Mouse (Mus musculus) forelimb bud, embryonic 11.5 days (tissue): ENCODE data around the gene Hoxb2.

Experiments
- DNase-seq: peaks from one replicate; pipeline ENCODE4 v3.0.0-alpha.2; 2012; ENCODE audit warnings: low read depth, low spot score

The Hoxb2 gene

DNA sequence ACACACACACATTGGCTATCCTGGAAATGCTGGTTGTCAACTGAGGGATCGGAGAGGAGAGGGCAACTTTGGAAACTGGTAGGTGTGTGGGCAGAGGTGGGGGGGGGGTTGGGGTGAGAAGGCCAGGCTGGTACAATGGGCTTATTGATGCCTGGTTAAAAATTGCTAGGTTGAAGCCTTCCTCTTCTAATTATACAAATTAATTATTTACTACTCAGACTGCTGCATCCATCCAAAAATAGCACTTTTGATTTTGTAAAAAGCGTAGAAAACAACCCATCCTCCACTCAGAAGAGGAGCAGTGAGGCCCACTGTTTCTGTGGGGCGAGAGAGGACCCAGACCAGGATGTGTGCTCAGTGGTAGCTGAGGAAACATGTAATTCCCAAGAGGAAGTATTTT lies 15.3 kb upstream of the Hoxb2 start:
- DNase-seq = no peak

DNA sequence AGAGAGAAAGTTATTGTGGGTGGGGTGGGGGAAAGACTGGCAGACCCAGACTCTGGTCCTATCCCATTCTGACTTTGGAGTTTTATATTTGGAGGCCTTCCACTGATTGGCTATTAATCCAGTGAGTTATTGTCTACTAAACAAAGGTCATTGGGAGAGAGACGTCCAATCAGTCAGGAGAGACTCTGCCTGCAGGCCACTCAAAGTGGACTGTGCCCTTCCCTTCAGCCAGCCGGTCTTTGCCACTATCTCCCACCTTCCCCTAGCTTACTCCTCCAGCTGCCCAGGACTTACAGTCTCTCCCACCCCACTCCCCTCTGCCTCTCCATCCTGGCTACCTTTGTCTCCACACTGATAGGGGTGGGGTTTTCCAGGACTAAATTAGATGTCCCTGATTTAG lies 13.7 kb upstream of the Hoxb2 start:
- no peak for DNase-seq

DNA sequence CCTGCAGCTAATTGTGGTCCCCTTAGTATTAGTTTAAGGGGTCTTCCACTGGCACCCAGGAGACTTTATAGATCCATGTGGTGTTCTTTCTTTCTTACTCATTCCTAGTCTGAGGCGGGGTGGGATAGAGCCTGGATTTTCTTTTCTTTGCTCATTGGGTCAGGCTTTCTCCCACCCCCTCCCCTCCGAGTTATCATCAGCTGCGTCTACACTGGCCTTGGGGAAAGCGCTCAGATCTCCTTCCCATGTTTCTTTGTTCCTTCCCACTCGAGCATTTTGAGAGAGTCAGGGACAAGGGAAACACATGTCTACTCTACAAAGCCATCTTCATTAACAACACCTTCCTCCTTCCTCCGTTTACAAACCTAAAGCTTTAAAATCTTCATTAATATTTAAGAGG lies 13.3 kb upstream of the Hoxb2 start:
- no peak for DNase-seq

DNA sequence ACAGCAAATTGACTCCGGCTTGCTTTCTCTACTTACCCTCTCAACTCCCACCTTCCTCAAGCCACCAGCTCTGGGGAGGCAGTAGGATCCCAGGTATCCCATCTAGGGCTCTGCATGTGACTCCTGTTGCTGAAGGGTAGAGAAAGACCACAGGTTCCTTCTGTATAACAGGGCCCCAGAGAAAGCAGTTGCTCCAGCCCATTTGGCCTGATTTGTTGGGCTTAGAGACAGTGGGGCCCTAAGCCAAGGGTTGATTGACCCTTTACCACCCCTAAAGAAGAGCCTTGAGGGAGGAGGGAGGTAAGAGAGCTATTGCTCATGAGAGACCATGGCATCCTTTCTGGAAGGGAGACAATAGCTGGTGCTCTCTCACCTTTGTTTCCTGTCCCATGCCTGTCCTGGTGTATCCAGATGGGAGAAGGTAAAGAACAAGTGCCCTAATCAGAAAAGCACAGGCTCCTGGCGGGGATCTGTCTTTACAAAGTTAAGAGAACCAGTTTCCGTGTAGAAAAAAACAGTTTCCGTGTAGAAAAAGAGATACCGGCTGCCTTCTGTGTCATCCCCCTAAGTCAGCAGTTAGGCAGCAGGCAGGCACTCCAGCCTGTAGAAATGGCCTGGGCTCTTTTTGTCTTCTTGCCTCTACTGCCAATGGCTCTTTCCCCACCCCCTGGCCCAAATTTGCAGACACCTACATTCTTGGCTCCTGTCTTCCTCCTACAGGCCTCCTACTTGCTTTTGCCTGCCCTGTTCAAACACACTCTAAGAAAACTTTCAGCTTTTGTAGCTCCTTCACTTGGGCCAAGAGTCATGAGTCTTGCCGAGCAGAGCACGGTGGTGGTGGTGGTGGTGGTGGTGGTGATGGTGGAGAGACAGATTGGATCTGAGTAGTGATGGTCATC lies 11.1 kb upstream of the Hoxb2 start:
- no peak for DNase-seq

DNA sequence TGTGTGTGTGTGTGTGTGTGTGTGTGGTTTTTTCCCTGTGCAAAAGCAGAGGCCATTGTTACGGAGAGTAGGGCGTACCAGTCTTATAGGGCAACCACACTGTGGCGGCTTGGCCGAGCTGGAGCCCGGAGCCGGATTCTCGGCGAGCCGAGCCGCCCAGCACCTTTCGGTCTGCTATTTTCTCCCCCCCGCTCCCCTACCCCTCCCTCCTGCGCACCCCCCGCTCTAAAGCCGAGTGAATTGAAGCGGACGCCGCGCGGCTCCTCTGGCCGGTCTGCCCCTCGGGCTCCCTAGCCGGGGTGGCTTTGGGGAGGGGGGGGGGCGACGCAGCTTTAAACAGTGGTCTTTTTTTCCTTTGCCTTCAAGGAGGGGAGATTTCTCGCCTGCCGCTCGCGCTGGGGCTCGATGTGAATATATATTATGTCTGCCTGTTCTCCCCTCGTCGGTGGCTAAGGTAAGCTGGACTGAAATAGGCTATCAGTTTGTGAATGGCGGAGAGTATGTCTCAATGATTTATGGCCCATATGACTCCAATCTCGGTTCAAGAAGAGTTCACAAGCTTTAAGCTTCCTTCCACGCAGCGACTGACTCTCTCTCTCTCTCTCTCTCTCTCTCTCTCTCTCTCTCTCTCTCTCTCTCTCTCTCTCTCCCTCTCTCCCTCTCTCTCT lies 9.5 kb upstream of the Hoxb2 start:
- peak; percentile 81 for DNase-seq

DNA sequence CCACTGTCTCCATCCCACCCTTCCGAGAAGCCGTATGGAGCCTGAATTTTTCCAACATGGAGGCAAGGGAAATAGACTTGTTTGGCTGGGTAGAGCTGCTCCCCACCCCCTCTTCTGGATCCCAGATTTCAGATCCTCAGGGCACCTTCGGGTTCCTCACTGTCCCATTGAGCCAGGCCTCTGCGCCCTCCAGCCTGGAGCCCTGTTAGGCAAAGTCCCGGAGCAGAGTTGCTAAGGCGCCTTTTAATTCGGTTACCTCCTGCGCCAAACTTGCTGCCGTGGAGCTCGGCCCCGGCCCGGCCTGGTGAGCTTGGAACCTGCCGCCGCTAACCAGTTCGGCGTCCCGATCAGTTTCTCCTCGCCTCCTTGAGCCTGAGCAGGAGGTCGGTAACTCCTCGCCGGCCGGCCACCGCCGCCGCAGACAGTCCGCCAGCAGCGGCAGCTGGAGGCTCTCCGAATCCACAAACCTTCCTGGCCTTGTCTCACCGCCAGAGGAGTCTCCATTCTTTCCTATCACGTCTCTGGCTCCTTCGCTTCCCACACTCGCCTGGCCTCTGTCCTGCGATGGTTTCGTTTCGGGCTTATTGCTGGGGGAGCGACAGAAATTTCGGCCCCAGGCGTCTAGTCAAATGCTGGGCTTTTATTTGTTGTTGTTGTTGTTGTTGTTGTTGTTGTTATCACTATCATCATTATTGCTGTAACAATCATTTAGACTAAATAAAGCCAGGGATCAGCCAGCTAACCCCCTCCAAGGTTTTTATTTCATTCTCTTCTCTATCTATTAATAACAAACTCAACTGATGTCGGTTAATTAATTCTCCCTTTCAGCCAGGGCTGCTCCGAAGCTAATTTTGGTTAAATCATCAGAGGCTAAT lies 8.4 kb upstream of the Hoxb2 start:
- DNase-seq = no peak

DNA sequence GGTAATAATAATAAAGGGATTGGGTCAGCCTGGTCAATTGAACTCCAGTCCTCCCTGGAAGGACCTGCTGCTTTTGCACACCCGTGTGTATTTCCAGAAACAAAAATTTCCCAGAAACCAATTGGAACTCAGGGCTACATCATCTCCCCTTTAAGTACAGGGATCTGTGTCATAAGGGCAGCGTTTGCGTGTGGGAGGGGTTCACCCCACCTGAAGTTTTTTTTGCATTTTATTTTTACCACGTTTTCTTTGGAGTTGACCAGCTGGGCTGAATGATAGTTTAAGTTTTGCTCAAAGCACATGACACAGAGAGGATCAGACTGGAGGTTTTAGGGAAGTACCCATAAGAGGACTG lies 7.8 kb upstream of the Hoxb2 start:
- DNase-seq = no peak

DNA sequence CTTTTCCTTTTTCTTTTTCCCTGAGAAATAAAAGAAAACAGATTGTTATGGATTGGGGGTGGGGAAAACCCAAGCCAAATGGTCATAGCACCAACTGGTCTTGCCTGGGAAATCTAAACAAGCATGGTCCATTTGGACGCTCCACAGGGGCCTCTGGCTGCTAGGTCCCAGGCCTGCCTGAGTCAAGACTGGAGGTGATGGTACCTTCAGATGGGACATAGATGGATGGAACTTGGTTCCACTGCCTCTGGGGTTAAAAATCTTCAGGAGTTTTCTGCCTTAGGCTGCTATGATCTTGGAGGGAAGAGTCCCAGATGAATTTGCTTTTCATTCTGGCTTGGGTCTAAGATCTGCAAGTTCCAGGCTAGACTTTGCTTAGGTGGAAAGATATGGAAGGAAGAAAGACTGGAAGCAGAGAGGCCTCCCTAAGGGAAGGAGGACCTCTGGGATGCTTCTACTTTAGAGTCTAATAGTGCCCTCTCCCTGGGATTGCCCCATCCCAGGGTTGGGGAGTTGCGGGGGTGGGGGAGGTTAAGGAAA lies 7.0 kb upstream of the Hoxb2 start:
- DNase-seq = no peak

DNA sequence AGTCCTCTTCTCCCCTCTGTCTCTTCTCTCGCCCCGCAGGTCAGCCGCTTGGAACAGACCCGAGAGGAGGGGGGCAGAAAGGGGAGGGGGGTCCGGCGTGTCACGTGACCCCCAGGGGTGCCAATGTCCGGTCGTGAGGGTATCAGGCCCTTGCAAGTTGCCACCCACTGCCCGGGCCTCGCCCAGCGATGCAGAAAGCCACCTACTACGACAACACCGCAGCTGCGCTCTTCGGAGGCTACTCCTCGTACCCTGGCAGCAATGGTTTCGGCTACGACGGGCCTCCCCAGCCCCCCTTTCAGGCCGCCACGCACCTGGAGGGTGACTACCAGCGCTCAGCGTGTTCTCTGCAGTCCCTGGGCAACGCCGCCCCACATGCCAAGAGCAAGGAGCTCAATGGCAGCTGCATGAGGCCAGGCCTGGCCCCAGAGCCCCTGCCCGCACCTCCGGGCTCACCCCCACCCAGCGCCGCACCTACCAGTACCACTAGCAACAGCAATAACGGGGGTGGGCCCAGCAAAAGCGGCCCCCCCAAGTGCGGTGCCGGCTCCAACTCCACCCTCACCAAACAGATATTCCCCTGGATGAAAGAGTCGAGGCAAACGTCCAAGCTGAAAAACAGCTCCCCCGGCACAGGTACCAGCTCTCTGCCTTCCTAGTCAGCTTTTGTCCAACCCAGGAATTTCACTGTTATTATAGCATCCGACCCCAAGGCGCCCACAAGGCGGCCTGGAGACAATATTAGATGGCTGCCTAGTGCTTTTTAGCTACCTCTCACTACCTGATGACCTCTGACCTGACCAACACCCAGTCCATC lies 6.1 kb upstream of the Hoxb2 start:
- no peak for DNase-seq

DNA sequence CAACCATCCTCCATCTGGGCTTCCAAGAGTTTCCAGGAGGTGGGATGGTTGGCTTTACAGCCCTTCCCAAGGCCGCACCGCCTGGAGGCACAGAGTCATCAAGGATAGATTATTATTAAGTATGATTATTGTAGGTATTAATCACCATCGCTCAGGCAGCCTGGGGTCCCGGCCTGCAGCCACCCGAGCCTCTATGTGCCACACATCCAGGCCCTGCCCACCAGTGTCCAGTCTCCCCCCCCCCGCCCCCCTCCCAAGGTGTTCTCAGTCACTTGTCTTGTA lies 5.5 kb upstream of the Hoxb2 start:
- no peak for DNase-seq

DNA sequence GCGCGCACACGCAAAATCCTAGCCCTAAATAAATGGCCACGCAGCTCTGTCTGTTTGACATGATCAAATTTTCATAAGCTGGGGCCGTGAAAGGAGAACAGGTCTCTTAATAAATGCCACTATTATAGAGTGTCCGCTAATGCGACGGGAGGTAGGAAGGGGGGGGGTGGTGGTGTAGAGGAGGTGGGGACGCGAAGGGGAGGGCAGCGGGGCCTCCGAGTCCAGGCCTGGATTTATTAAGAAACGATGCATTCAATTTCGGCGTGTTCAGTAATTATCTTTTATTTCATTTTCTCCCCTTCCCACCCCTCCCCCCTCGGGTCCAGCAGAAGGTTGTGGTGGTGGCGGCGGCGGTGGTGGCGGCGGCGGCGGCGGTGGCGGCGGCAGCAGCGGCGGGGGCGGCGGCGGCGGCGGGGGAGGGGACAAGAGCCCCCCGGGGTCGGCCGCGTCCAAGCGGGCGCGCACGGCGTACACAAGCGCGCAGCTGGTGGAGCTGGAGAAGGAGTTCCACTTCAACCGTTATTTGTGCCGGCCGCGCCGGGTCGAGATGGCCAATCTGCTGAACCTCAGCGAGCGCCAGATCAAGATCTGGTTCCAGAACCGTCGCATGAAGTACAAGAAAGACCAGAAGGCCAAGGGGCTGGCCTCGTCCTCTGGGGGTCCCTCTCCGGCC lies 5.0 kb upstream of the Hoxb2 start:
- no peak for DNase-seq

DNA sequence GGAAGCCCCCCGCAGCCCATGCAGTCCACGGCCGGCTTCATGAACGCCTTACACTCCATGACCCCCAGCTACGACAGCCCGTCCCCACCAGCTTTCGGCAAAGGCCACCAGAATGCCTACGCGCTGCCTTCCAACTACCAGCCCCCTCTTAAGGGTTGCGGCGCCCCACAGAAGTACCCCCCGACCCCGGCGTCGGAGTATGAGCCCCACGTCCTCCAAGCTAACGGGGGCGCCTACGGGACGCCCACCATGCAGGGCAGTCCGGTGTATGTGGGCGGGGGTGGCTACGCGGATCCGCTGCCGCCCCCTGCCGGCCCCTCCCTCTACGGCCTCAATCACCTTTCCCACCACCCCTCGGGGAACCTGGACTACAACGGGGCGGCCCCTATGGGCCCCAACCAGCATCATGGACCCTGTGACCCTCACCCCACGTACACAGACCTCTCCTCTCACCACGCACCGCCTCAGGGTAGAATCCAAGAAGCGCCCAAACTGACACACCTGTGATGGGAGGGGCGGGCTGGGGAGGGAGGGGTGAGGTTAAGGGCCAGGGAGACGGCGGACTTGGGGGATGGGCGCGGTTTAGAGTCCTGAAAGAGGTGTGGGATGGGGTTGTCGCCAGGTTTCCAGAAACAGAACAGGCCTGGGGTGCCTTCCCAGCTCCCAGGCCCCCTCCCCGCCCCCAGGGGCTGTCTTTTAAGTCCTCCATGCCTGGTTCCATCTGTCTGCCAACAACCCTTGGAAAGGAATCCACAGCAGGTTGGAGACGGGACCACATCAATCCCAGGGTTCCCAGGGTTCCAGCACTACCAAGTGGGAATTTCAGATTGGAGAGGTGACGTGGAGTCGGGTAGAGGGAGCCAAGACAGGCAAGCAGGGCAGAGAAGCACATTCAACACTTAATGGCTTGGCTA lies 4.2 kb upstream of the Hoxb2 start:
- DNase-seq = no peak

DNA sequence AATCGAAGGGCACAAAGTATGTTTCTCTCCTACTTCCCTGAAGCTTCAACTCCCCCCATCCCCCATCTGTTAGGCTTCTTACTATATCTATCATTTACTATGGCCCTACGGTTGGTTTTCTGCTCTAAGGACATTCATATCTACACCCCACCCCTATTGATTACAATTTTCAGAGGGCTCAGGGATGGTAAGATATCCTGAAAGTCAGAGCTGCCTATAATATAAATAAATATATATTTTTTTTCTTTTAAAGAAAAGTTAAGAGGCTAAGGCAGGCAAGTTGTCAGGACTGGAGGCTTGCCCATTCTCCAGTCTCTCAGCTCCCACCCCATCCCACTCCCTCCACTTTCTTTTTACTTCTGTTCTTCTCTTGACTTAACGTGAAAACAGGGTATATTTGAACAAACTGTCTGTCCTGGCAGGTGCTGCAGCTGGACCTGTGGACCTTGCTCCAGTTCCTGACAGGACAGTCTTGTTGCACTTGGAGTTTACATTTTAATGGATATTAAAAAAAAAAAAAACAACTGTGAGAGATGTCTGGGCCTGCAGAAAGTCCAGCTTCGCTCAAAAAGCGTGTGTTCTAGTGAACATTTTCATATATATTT lies 3.3 kb upstream of the Hoxb2 start:
- no peak for DNase-seq

DNA sequence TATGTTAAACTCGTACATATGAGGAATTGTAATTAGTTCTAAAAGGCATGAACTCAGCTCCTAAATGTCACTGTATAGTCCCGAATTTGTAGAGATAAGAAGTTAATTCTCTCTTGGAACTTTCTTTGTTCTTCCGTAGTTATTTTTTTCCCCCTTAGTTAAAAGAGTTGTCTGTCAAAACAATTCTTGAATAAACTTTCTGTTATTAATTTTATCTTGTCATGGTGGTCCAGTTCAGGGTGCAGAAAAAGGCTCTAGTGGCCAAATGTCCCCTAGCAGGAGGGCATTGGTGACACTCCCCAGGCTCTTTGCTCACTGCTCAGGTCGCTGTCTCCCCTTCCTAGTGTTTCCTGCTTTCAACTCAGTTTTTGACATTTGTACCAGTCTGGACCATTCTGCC lies 2.6 kb upstream of the Hoxb2 start:
- DNase-seq = no peak

DNA sequence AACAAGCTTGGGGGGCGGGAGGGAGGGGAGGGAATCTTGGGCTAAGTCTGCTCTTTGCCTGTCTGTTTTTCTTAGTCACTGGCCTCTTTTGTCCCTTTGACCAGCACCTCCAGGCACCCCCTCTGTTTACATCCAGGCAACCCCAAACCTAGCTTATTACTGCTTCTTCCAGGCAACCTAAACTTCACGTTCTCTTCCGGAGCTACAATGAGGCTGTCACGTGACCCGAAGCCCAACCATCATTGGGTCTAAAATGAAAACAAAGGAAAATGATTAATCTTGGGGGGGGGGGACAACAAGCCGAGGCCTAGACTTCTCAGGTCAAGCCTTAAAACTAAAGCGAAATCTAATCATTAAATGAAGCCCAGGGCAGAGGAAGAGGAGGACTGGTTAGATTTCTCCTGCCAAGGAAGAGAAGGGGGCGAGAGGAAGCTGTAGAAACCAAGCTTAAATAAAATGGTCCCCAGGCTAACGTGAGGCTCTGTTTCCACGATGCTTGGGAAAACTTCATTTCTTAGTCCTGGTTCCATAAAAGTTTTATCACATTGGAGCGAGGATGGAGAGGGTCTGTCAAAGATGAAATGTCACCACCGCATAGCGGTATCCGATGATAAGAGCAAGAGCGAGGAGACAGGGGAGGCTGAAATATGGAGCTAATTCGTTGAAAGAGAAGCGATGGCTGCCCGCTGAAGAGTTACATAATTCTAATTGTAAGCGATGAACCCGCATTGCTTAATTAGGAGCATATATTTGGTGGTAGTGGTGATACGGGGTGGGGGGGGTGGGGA lies 2.0 kb upstream of the Hoxb2 start:
- DNase-seq = no peak

DNA sequence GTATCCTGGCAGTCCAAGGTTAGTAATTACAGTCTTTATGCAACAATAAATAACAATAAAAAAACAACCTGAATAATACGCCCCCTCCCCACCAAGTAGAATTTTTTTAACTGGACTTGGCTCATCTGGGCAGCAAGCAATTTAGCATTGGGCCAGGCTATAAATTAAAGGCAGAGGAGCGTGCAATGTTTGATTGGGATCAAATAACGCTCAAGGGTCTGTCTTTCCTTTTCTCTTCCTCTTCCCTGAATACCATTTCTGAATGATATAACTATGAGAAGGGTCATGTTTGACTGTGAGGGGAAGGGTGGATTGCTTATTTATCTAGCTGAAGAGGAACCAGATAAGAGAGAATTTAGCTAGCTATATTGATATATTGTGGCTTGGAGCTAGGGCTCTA lies 1.3 kb upstream of the Hoxb2 start:
- no peak for DNase-seq

DNA sequence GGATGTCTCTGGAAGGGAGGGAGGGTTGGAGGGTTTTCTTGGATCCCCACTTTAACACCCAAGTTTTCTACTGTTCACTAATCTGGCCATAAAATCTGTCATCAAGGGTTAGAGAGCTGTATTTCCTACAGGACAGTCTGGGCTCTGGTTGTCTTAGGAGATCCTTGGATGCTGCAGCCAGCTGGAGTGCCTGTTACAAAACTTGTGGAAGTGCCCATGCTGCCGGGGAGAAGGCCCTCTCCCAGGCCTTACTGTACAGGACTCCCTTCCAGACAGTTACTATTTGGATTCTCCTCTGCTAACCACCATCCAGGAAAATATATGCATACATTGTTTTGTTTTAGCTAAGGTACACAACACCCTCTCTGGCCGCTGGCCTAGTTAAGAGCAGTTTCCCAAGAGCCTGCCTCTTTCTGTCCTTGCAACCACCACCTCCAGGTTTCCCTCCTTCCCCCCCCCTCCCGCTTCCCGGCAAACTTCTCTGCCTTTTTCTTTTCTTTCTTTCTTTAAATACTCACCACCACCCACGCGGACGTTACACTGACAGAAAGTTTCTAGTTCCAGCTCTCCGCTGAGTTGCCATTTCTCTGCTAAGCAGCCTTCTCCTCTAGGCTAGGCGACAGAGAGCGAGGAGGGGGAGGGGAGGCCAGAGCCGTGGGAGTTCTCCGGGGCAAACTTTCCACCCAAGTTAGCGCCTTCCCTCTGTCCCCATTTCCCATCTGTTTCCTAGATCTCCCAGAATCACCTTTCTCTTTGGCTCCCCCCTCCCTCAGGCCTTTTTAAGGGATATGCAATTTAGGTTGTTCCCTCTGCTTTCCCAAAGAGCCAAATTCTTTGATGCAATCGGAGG lies 609 bp upstream of the Hoxb2 start:
- no peak for DNase-seq

DNA sequence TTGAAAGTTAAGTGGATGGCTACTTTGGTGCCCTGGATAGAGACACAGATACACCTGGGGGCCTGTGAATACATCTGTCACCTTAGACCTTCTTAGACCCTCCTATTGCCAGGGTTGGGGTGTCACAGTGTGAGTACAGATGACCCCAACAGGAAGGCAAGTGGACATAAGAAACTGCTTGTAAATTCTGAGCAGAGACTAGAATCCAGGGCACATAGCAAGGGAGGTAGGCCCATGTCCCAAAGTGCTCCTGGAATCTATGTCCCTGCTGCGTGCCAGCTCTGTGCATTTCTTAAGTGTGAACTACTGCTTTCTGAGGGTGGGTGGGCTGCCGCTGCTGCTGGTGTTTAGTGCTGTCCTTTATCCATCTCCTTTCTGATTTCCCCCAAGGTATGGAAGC lies 466 bp downstream of the Hoxb2 start:
- DNase-seq = no peak
